Mouse (Mus musculus): ENCODE measurements around the gene Hist1h3c.
A peak's percentile ranks its signal among the peaks of the same experiment; 100 is the strongest.
"Not testable (repeated sequence)": the region's sequence is repeated elsewhere in the genome, so short reads cannot be mapped to it uniquely, and the experiment has no call there.

The Hist1h3c gene

DNA sequence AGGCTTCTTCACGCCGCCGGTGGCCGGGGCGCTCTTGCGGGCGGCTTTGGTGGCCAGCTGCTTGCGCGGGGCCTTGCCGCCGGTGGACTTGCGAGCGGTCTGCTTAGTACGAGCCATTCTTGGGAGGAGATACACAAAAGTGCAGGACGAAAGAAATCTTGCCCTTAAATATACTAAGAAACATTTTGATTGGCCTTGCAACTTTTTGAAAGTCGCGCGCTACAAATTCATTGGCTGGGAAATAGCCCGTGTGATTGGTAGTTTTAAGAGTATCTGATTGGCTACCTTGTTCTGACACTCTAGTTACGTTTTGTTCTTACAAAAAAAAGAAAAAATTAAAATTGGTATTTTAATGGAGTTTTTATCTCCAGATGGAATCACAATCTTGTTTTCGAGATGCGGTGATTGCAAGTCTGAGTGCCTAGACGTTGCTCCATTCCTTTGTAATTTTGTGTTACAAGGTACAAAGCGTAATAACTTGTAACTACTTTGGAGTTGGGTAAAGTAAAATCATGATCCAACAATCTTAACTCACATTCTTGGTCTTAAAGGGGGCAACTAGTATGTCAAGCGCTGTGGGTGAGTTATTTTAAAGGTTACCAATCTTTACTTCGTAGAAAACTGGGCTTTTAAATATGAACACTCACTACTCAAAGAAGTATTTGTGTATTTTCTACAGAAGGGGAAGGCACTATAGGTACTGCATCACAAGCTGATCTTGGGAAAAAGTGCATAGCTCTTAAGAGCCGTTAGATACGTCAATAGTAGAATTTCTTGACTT, at the start of gene Hist1h3c:
Hist1h3c (minus strand) TSS at position 222 of the 781 bp plus-strand sequence.
- peak; percentile 93 for DNase-seq (ENCODE audit: low read depth, low spot score)

DNA sequence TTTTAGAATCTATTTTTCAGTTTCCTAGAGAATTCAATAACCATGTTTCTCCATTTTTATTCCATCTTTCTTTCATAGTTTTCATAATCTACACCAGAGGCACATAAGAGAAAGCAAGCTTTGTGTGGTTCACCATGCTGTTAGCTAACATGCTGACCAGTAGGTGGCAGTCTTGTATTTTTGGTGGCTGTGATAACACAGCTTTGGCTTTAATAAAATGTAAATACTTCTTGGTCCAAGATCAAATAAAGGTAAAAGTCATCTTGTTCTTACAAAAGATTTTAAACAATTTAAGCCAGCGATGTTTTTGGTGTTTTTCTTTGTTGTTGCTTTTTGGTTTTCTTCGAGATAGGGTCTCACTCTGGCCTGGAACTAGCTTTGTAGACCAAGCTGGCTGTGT, 47.1 kb upstream of the Hist1h3c start:
- DNase-seq (ENCODE audit: low read depth, low spot score) = peak; percentile 43

DNA sequence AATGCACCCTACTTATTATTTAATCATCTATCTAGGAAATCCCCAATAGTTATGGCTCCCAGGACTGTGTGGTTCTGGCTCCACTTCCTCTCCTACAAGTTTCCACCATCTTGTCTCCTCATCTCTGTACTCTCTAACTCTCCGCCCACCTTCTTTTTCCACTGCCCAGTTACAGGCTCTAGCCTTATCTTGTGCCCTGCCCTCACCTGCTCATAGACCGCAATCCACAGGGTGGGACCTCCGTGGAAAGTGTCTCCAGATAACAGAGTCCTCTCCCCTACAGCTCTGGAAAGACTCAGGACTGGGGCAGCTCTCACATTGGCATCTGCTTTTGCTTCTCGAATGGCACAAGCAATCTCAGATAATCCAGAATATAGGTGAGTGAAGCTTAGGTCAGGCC, 33.6 kb upstream of the Hist1h3c start:
- no peak for DNase-seq (ENCODE audit: low read depth, low spot score)

- no peak for DNase-seq (ENCODE audit: low read depth, low spot score)
Measured at GRCm38 (mm10) chr13:23778339-23778738, 32.9 kb upstream of the Hist1h3c start.

GRCm38 (mm10) chr13:23772561-23773313, 27.3 kb upstream of the Hist1h3c start:
- DNase-seq (ENCODE audit: low read depth, low spot score) = peak; percentile 72

DNA sequence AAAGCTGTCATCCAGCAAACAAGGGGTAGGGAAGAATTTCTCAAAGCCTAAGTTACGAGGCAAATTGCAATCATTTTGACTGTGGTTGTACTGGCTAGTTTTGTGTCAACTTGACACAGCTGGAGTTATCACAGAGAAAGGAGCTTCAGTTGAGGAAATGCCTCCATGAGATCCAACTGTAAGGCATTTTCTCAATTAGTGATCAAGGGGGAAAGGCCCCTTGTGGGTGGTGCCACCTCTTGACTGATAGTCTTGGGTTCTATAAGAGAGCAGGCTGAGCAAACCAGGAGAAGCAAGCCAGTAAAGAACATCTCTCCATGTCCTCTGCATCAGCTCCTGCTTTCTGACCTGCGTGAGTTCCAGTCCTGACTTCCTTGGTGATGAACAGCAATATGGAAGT, 24.2 kb upstream of the Hist1h3c start, which contains the start of gene Trim38:
Trim38 (plus strand) TSS at position 301 of the 400 bp plus-strand sequence.
- not testable (repeated sequence) for DNase-seq (ENCODE audit: low read depth, low spot score)

GRCm38 (mm10) chr13:23768834-23769397, 23.5 kb upstream of the Hist1h3c start:
- no peak for DNase-seq (ENCODE audit: low read depth, low spot score)

GRCm38 (mm10) chr13:23766772-23767171, 21.4 kb upstream of the Hist1h3c start:
- DNase-seq (ENCODE audit: low read depth, low spot score) = no peak

DNA sequence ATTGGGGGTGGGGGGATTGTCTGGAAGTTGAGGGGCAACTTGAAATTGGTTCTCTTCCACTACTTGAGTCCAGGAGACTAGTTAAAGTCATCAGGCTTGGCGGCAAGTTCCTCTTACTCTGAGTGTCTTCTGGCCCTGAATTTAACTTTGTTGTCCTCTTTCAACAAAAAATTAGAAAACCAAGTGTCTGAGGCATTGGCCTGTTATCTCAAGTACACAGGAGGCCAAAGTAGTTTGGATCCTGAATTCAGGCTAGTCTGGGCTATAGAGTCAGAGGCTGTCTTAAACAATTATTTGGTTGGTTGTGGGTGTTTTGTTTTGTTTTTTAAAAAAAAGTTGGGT, 19.7 kb upstream of the Hist1h3c start:
- DNase-seq (ENCODE audit: low read depth, low spot score) = no peak

DNA sequence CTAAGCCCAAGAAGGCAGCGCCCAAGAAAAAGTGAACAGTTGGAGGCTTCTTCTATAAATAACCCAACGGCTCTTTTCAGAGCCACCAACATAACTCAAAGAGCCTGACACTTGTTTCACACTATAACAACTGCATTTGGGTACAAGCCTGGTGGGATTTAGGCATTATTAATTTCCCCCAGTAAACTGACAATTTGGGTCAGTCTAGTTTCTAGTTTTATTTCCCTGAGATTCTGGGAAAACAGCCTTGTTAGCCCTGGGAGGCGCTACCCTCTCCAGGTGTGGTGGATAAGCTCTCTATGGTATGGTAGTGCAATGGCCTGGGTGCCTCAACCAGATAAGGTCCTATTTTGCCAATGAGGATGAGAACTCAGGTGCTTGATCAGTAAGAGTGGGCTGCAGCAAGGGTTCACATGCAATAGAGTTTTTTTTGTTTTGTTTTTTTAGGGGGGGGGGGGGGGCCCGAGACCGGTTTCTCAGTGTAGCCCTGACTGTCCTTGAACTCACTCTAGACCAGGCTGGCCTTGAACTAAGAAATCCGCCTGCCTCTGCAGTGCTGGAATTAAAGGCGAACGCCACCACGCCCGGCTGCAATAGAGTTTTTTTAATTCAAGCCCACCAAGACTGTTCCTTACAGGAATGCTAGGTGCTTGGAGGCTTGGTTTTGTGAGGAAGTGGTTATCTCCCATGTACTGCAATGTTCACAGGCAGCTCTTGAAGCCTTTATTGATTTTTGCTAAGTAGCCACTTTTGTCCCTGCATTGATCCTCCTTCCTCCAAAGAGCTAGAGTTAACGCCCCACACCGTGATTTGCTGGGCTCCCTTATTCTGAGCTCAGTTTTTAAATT, 19.1 kb upstream of the Hist1h3c start:
- DNase-seq (ENCODE audit: low read depth, low spot score) = peak; percentile 59

DNA sequence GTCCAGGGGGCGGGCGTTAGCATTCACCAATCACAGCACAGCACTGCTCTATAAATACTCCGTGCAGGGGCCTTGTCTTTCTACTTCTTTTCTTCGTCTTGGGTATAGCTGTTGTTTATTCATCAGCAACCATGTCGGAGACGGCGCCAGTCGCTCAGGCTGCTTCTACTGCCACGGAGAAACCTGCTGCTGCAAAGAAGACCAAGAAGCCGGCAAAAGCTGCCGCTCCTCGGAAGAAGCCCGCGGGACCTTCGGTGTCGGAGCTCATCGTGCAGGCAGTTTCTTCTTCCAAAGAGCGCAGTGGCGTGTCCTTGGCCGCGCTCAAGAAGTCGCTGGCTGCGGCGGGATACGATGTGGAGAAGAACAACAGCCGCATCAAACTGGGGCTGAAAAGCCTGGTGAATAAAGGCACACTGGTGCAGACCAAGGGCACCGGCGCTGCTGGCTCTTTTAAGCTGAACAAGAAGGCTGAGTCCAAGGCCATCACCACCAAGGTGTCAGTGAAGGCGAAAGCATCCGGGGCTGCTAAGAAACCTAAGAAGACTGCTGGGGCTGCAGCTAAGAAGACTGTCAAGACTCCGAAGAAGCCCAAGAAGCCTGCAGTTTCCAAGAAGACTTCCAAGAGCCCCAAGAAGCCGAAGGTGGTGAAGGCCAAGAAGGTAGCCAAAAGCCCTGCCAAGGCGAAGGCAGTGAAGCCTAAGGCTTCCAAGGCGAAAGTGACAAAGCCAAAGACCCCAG, 18.4 kb upstream of the Hist1h3c start, which contains the start of gene Hist1h1a:
Hist1h1a (plus strand) TSS at position 81 of the 738 bp plus-strand sequence.
- peak; percentile 92 for DNase-seq (ENCODE audit: low read depth, low spot score)

- DNase-seq (ENCODE audit: low read depth, low spot score) = no peak
Measured at GRCm38 (mm10) chr13:23763242-23763585, 17.8 kb upstream of the Hist1h3c start.

GRCm38 (mm10) chr13:23761871-23762821, 16.7 kb upstream of the Hist1h3c start, which contains the start of gene Hist1h3a:
TSS of gene Hist1h3a (minus strand) at chr13:23762386.
- DNase-seq (ENCODE audit: low read depth, low spot score) = peak; percentile 86

GRCm38 (mm10) chr13:23760972-23761864, 15.8 kb upstream of the Hist1h3c start, which contains the start of gene Hist1h4a:
TSS of gene Hist1h4a (minus strand) at chr13:23761230.
- DNase-seq (ENCODE audit: low read depth, low spot score) = peak; percentile 99

- DNase-seq (ENCODE audit: low read depth, low spot score) = peak; percentile 50
Measured at GRCm38 (mm10) chr13:23760240-23760971, 15.0 kb upstream of the Hist1h3c start.

GRCm38 (mm10) chr13:23759916-23760239, 14.5 kb upstream of the Hist1h3c start:
- no peak for DNase-seq (ENCODE audit: low read depth, low spot score)

GRCm38 (mm10) chr13:23759251-23759771, 13.9 kb upstream of the Hist1h3c start:
- DNase-seq (ENCODE audit: low read depth, low spot score) = no peak

GRCm38 (mm10) chr13:23757921-23758320, 12.5 kb upstream of the Hist1h3c start:
- DNase-seq (ENCODE audit: low read depth, low spot score) = no peak
